Mouse (Mus musculus): ENCODE data around the gene Mical3.

GRCm38 (mm10) chr6:121087127-121087526 is 43.7 kb downstream of the Mical3 start:
- TF ChIP-seq POLR2A (IDR thresholded peaks at IDR 0.05; ENCODE audit: control insufficient read depth, extremely low read depth, insufficient read depth, low read length, poor library complexity) = no peak
- no peak for TF ChIP-seq CTCF (IDR thresholded peaks at IDR 0.05; ENCODE audit: borderline replicate concordance, control insufficient read depth, extremely low read depth, insufficient read depth, low read length, poor library complexity)

Measured in thymus, adult 2 months (tissue).